Mouse (Mus musculus) yolk sac, embryonic 10.5 days (tissue): Measurements from ENCODE around the gene Gm20388.

Experiments
- DNase-seq: peaks from one replicate; pipeline ENCODE4 v3.0.0-alpha.2; 2017; ENCODE audit warnings: low spot score

Gene Gm20388

GRCm38 (mm10) chr8:121899180-121900044 is 1988.8 kb downstream of the Gm20388 start:
- no peak for DNase-seq

GRCm38 (mm10) chr8:121901498-121902236 is 1991.0 kb downstream of the Gm20388 start:
- DNase-seq: no peak

GRCm38 (mm10) chr8:121903977-121904376 is 1993.3 kb downstream of the Gm20388 start:
- DNase-seq: no peak

GRCm38 (mm10) chr8:121904999-121905398 is 1994.4 kb downstream of the Gm20388 start:
- no peak for DNase-seq

- DNase-seq: no peak
These were observed 1994.8 kb downstream of the Gm20388 start for GRCm38 (mm10) chr8:121905420-121905819.

GRCm38 (mm10) chr8:121905864-121906263 is 1995.2 kb downstream of the Gm20388 start:
- no peak for DNase-seq

GRCm38 (mm10) chr8:121906542-121907512 is 1996.2 kb downstream of the Gm20388 start:
- peak; percentile 36 for DNase-seq

GRCm38 (mm10) chr8:121907587-121908248 is 1997.1 kb downstream of the Gm20388 start, which contains the start of gene Slc7a5:
Gene Slc7a5, minus strand, starts transcription at chr8:121907694.
- peak; percentile 97 for DNase-seq

GRCm38 (mm10) chr8:121908378-121909147 is 1997.9 kb downstream of the Gm20388 start:
- DNase-seq: no peak

- no peak for DNase-seq
These were observed 1998.5 kb downstream of the Gm20388 start for GRCm38 (mm10) chr8:121909148-121909541.

- DNase-seq: peak; percentile 59
These were observed 1999.0 kb downstream of the Gm20388 start for GRCm38 (mm10) chr8:121909663-121910062.

- DNase-seq: no peak
These were observed 2000.8 kb downstream of the Gm20388 start for GRCm38 (mm10) chr8:121911400-121911799.

GRCm38 (mm10) chr8:121911987-121912386 is 2001.3 kb downstream of the Gm20388 start:
- DNase-seq: no peak

- no peak for DNase-seq
These were observed 2002.2 kb downstream of the Gm20388 start for GRCm38 (mm10) chr8:121912831-121913230.

- DNase-seq: no peak
These were observed 2002.7 kb downstream of the Gm20388 start for GRCm38 (mm10) chr8:121913378-121913777.

- DNase-seq: no peak
These were observed 2008.5 kb downstream of the Gm20388 start for GRCm38 (mm10) chr8:121919158-121919557.

- DNase-seq: peak; percentile 64
These were observed 2009.1 kb downstream of the Gm20388 start for GRCm38 (mm10) chr8:121919731-121920130.

GRCm38 (mm10) chr8:121921582-121921981 is 2010.9 kb downstream of the Gm20388 start:
- DNase-seq: no peak

- DNase-seq: no peak
These were observed 2011.5 kb downstream of the Gm20388 start for GRCm38 (mm10) chr8:121922101-121922500.

GRCm38 (mm10) chr8:121924681-121925080 is 2014.0 kb downstream of the Gm20388 start:
- DNase-seq: peak; percentile 80
